Mouse (Mus musculus) bone marrow macrophage, adult 2 months (primary cell): ENCODE results near the gene Asna1. TPM values are rescaled to one million over a fixed set of nuclear protein-coding genes. Genes with fewer than 3 reads are reported as not detected.

Source experiments
- H3K27ac ChIP-seq: 2 replicates; pipeline ENCODE4 v1.5.1; 2012; ENCODE audit warnings: low read depth, low read length; ENCODE audit not compliant: insufficient read depth
- H3K4me1 ChIP-seq: 2 replicates; pipeline ENCODE4 v1.6.1; 2012; ENCODE audit warnings: low read length; ENCODE audit not compliant: control insufficient read depth, insufficient read depth
- H3K4me3 ChIP-seq: 2 replicates; pipeline ENCODE4 v1.5.1; 2012; ENCODE audit warnings: mild to moderate bottlenecking, low read length, moderate library complexity; ENCODE audit not compliant: insufficient read depth
- CTCF ChIP-seq: IDR thresholded peaks from 2 replicates; pipeline ENCODE4 v1.5.1; 2012; ENCODE audit warnings: low read depth, mild to moderate bottlenecking, low read length, moderate library complexity
- POLR2A ChIP-seq: IDR thresholded peaks from 2 replicates; pipeline ENCODE4 v1.6.1; 2012; ENCODE audit warnings: mild to moderate bottlenecking, low read depth, low read length, borderline replicate concordance
- polyA plus RNA-seq: library from polyadenylated mRNA; stranded (reverse); fragments of >200 nt; gene quantifications from 2 replicates; pipeline ENCODE4 v1.2.4, GENCODE M21; 2012; ENCODE audit not compliant: missing spikeins, insufficient read depth, insufficient read length

The Asna1 gene
- polyA plus RNA-seq, 1 experiment = 74.5 TPM

DNA sequence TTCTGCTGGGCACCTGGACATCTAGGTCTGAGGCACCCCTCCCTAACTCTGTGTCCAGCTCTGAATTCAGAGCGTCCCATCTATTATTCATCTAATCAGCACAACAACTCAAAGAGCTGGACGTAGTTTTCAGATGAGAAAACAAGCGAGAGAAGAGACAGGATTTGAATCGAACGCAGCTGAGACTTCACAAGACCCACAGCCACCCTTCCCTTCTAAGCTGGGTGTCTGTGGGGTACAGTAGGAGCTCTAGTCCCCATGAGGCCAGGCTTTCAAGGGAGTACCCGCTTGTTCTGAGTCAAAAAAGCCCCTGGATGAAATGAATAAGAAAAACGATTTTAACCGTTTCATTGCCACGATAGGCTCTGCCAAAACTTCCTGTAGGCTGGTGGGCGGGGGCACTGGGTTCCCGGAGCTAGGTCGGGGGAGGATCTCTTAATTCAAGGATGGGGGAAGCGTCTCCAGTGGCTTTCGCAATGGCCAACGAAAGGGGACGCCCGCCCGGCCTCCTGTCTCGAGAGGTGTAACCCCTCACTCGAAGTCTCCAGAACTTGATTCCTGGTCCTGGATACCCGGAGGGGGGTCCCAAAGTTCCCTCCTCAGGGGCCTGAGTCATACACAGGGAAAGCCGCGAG is 39.9 kb downstream of the Asna1 start:
- TF ChIP-seq CTCF = no peak; the same call in 1 of the 2 replicates
- no peak for TF ChIP-seq POLR2A
- peak overlapping the region; percentile 99 for H3K27ac ChIP-seq
- peaks cover 53% of the 10 kb centered on the region for H3K4me1 ChIP-seq

GRCm38 (mm10) chr8:84984294-84985048 is 40.6 kb downstream of the Asna1 start:
- Histone ChIP-seq H3K27ac (peak overlapping the region; percentile 99), H3K4me3 (peak overlapping the region; percentile 71), H3K4me1 (peaks cover 53% of the 10 kb centered on the region)
- TF ChIP-seq CTCF (no peak), POLR2A (no peak)

More for the DNA sequence above, 39.9 kb downstream of the Asna1 start:
- peak overlapping the region; percentile 71 for H3K4me3 ChIP-seq

DNA sequence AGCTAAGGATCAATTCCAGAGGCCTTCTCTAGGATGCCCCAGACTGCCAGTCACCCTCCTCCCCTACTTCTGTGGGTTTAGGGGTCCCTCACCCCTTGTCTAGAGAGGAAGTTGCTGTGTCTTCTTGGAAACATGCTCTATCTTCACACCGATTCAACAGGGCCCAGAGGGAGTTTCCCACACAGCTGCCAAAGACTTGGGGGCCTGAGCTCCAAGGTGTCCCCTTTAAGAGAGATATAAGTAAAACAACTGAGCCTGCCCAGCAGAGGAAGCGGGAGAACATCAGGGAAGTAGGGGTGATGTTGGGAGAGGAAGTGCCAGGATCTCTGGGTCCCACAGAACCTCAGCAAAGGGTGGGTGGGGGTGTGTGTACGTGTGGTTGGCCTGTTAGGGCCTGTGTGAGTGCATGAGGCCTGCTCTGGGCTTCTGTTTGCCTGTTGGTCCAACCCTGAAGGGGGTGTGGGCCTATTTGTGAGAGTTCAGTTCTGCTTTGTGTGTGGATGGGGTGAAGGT is 42.5 kb downstream of the Asna1 start:
- peaks cover 52% of the 10 kb centered on the region for H3K4me1 ChIP-seq
- TF ChIP-seq CTCF (no peak), POLR2A (no peak)
- peak overlapping the region; percentile 94 for H3K27ac ChIP-seq
- H3K4me3 ChIP-seq = peak overlapping the region; percentile 18

DNA sequence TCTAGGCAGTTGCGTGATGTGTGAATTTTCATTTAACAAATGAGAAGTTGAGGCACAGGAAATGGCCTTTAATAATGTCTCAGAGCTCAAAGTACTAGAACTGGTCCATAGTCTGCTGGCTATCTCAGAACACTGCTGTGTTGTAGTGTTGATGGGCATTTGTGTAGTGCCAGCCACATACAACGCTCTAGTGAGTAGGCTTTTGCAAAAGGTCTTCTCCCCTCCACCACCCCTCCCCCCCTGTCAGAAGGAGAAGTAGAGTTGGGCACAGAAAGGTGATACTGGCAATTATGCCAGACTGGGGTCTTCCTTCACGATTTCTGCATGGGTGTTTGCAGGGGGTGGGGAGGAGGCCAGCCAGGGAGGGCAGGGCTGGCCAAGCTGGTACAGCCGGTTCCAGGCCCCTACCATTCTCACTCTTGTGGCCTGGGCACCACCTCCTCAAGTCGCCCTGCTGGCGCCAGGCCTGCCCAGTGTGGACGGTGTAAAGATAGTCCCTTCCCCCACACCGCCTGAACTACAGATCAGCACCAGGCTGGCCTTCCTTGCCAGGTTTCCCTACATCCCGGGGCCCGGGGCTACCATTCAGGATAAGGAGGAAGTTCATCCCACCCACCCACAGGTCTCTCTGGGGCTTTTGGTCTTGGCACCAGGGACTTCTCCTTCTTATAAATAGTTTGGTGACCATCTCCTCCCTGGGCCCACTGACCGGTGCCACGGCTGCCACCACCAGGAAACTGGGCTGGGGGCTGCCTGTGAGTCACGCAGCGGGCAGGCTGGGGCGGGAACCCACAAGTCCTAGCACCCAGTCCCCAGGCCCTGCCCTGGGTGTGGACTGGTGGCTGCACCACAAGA is 43.2 kb downstream of the Asna1 start:
- TF ChIP-seq CTCF (no peak), POLR2A (no peak)
- H3K27ac ChIP-seq = peak overlapping the region; percentile 94
- peaks cover 49% of the 10 kb centered on the region for H3K4me1 ChIP-seq
- H3K4me3 ChIP-seq = peak overlapping the region; percentile 18

DNA sequence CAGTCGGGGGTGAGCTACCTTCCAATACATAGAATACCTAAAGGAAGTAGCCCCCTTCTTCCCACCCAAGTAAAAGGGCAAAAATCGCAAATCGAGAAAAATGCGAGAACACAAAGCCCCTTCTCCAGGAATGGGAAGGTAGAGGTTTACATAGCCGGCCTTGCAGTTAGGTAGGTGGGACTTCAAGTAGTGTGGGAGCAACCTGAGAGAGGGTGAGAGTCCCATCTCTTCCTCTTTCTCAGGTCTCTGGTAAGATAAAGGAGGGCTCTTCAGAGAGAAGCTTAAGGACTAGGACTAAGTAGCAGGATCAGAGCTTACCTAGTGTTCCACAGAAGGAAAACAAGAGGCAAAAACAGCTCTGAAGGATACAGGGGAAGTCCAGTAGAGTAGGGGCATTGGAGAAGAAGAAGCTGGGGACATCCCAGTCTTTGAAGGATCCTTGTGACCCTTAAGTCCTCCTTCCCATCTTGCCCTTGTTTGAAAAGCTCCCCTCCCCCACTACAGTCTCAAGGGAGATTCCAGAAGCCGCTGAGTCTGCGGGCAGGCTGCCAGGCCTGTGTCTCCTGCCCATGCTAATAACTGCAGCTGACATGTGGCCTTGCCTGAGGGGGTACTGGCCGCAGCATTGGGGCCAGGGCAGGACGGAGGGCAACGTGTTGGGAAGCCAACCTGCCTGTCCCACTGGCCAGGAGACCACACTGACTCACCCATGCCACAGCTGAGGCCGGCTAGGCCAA is 44.3 kb downstream of the Asna1 start:
- H3K4me1 ChIP-seq = peaks cover 44% of the 10 kb centered on the region
- TF ChIP-seq POLR2A (0 out of 2 replicates have a peak, but pooled peaks have one; percentile 34), CTCF (no peak)
- peak overlapping the region; percentile 56 for H3K4me3 ChIP-seq
- peak overlapping the region; percentile 94 for H3K27ac ChIP-seq

GRCm38 (mm10) chr8:84979599-84980421 is 45.3 kb downstream of the Asna1 start:
- H3K27ac ChIP-seq = peak overlapping the region; percentile 94
- peak overlapping the region; percentile 56 for H3K4me3 ChIP-seq
- peaks cover 46% of the 10 kb centered on the region for H3K4me1 ChIP-seq
- no peak for TF ChIP-seq POLR2A
- no peak for TF ChIP-seq CTCF

- Histone ChIP-seq H3K27ac (peak within 1 kb of the TSS; percentile 94), H3K4me1 (peaks cover 37% of the 10 kb centered on the region), H3K4me3 (peak within 1 kb of the TSS; percentile 89)
- TF ChIP-seq CTCF (no peak), POLR2A (peak; percentile 100)
These were observed 46.7 kb downstream of the Asna1 start, which contains the start of gene Junb for GRCm38 (mm10) chr8:84978248-84978940. Junb (minus strand) TSS chr8:84978718.
